Mouse (Mus musculus) c-Kit-negative CD71-positive TER-119-positive erythroid progenitor cells, embryonic 14.5 days (primary cell): ENCODE data around the gene Vmac.

Source experiments
- DNase-seq: peaks from one replicate; pipeline ENCODE4 v3.0.0-alpha.2; 2013; ENCODE audit warnings: low read depth, low spot score

Gene Vmac

DNA sequence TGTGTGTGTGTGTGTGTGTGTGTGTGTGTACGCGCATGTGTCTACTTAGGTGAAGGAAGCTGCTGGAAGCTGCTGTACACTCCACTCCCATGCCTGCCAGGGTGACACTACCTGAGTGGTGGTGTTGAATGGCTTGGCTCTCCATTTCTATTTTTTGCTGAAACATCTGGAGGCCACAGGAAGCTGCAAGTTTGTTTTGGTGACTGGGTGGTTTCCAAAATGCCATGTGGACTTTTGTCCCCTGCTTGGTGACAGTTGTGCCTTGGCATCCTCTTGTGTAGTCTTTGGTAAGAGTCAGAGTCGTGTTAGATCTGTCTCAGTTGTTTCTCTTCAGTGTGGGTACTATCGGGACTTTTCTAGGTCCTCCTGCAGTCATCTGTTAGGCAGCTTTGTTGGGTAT is 31.0 kb downstream of the Vmac start:
- DNase-seq = no peak

DNA sequence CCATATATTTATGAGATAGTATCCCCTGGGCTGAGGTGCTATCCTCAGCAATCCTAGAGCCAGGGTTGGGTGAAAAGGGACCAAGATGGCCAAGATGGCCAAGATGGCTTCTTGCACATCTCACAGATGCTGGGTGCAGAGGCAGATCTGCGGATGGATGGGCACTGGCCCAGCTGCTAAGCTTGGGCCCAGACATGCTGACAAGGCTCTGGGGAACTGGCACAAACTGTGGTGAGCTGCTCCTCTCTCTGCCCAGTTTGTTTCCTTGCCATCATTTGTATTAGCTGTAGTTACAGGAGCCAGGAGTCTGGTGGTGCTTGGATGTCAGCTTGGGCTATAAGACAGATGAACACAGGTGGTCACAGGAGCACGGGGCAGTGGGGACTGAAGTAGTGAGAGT is 33.2 kb downstream of the Vmac start:
- no peak for DNase-seq

DNA sequence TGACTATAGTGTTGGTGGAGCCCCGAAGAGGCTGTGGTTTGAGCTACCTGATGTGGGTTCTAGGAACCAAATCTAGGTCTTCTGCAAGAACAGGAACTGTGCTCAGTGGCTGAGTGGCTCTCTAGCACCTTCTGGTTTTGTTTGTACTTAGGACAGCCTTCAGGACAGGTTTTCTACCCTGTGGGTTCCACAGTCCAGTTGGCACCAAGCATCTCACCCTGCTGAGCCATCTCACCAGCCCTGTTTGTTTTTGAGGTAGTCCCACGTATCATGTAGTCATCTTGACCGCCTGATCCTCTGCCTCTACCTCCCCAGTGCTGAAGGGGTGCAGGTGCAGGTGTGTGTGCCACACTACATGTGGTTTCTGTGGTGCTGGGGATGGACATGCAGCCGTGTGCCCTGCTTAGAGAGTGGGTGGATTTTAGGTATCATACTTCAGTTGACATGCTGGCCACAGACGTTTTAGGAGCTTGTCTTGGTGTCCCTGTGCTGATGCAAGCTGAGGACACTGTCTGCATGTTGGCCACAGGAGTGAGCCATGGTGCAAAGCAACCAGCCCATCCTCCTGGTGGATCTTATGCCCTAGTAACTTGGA is 34.2 kb downstream of the Vmac start:
- no peak for DNase-seq

DNA sequence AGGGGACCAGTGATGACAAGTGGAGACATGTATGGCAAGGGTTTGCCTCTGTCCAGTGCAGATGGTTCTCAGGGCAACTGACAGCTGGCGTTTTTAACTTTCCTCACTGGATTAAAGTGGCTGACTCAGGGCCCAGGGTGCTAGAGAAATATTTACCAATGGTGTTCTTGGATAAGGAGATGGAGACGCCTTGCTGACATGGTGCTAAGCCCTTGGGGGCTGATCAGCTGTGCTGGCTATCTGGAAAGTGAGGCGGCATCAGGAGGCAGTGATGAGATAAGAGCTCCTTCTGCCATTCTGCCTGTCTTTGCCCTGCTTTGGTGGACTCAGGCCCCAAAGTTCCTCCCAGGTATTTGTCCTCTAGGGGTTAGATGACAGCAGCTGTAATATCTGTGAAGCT is 34.9 kb downstream of the Vmac start:
- DNase-seq = no peak

DNA sequence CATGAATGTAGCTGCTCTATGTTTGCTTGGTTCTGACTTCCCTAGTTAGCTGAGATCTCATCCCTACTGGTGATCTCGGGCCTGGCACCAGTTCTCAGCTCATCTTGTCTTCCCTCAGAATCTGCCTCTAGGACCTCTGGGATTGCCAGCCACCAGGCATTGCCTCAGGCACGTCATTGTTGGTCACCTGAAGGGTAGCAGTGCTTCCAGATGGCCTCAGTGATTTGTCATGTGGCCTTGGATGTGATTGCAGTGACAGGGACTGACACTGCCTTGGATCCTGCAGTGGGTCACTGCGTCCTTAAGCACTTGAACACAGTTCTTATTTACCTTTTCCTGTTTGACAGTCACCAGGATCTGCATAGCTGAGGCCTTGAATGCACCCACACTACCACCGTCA is 36.0 kb downstream of the Vmac start:
- DNase-seq = no peak

DNA sequence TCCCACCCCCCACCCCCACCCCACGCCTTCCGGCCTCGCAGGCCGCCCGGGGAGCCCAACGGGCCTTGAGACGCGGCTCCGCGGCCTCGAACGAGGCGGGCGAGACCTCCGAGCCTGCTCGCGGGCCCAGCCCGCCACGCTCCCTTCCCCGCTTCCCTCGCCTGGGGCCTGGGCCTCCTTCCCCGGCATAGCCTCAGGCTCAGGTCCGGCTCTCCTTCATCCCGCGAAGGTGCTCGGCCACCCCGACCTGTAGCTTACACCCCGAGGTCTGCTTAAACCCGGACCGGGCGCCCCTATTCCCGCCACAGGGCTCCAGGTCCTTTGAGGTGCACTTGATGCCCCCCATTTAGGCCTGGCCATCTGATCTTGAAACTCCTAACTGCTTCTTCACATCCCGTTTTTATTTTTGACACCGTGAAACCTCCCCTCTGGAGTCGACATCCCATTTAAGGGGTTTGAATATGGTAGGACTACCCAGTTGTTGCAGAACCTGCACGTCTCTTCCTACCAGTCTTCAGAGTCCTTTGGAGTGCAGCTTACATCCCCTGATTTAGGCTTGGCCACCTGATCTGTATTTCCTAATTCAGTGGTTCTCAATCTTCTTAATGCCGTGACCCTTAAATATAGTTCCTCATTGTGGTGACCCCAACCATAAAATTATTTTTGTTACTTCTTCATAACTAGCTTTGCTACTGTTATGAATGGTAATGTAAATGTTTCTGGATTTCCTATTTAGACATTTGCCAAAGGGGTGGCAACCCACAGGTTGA is 44.0 kb downstream of the Vmac start:
- no peak for DNase-seq

DNA sequence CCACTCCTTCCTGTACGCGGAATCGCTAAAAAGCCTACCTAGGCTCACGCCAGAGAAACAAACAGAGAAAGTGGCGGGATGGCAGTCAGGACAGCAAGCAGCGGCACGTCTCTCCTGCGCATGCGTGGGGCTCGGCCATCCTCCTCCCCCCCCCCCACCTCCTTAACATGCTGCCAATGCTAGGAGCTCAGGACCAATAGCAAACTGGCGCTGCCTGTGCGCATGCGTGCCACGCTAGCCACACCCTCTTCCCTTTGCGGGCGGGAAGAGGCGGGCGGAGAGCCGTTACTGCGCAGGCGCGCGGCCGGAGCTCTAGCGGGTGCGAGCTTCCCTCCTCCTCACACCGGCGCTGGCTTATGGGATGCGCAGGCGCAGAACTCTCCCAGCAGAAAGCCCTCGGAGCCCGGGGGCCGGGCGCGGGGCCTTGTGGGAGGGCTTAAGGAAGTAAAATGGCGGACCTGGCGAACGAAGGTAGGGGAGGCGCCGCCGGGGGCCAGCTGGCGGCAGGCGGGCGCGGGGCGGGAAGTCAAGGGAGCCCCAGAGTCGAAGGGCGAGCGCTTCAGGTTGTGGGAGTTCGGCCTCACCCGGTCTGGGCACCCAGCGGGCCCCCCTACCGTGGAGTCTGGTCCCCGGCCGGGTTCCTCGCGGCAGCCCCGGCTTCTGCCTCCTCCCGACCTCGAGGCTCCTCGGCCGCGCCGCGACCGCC is 44.7 kb downstream of the Vmac start, which contains the start of gene Ranbp3:
Gene Ranbp3, plus strand, starts transcription at position 354 of the 706 bp plus-strand sequence.
- peak; percentile 99 for DNase-seq

DNA sequence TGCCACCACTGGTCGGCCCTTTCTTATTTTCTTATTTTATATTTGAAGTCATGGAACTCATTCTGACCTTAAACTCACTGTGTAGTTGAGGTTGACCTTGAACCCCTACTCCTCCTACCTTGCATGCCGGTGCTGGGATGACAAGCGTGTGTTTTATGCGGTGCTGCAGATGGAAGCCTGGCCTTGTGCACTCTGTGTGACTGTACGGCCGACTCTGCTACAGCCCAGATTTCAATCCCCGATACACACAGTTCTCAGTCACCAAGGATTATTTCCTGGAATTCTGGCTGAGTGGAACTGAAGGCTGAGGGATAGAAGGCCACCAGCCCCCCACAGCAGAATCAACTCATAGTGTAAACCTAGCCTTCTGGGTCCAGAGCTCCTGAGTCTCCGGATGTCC is 48.1 kb downstream of the Vmac start:
- DNase-seq = no peak

DNA sequence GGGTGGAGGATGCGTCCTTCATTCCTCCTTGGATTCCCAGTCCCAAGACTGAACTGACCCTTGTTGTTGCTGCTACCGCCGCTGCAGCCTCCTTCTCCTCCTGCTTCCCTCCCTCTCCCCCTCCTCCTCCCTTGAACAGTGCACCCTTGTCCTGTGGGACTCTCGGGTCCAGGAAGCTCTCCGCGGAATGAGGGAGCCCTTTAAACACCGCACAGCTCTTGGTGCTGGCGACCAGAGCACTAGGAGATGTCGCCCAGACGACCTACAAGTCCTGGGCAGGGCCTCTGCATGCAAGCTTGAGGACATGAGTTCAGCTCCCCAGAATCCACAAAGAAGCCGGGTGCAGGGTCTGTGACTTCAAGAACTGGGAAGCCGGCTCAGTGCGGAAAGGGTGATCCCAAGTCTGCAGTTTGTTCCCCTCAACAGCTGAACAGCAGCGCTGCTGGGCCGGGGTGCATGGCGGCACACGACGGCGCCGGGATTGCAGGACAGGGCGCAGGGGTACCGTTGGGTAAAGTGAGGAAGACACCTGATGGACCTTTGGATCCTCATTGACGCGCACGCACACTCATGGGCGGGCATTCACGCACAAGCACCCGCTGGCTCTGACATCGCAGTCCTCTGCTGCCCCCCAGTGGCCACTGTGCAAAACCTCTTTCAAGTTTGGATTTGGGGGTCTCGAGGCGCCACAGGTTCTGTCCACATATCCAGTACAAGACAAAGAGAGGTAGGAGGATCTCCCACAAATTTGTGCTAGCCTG is 49.3 kb downstream of the Vmac start:
- peak; percentile 62 for DNase-seq

DNA sequence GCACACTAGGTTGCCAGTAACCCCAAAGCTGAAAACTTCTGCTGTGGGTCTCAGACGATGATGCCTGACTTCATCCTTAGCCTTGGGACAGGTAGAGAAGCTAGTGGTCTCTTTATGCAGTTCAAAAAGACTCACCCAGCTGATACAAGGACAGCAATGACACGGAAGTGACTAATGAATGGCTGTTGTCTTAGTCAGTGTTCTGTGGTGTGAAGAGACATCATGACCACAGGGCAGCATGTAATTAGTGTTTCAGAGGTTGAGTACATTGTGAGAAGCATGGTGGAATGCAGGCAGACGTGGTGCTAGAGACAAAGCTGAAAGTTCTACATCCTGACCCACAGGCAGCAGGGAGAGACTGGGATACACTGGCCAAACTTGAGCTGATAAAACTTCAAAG is 50.2 kb downstream of the Vmac start:
- DNase-seq = no peak

DNA sequence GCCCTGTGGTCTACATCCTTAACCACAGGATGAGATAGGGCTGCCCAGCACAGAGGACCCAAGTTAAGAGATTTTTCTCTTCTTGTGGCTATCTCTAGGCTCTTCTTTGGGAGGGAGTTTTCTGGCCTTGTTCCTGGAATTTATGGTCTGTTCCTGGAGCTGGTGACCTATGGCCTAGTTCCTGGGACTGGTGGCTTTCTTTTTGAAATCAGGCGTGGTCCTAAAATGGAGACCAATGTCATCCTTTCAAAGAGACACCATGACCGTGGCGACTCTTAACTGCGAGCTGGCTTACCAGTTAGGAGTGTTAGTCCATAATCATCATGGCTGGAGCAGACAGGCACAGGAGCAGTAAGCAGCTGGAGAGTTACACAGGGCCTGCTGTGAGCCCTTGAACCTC is 51.4 kb downstream of the Vmac start:
- DNase-seq = no peak

DNA sequence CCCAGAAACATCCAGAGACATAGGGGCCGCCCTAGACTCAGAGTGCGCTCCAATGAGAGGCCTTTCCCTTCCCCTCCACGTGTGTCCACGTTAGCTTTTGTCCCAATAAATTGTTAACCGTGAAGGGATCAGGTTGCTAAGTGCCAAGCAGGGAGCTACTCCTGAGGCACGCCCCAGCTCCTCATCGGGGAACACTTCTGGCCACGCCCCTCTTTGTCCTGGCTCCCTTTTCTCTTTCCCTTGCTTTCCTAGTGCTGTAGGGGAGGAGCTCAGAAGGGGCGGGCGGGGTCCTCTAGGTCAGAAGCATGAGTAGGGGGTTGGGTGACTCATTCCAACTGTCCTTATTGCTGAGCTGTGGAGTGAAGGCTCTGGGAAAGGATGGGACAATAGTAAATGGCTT is 53.5 kb downstream of the Vmac start:
- DNase-seq = no peak
